Mouse (Mus musculus): ENCODE data around the gene Zfp398. TPM values are rescaled to one million over a fixed set of nuclear protein-coding genes. Genes with fewer than 3 reads are reported as not detected.
"Not testable (repeated sequence)": the region's sequence is repeated elsewhere in the genome, so short reads cannot be mapped to it uniquely, and the experiment has no call there.

The Zfp398 gene
- total and polyA plus RNA-seq, 2 experiments from 2014 or later: 13.0 to 24.2 TPM

DNA sequence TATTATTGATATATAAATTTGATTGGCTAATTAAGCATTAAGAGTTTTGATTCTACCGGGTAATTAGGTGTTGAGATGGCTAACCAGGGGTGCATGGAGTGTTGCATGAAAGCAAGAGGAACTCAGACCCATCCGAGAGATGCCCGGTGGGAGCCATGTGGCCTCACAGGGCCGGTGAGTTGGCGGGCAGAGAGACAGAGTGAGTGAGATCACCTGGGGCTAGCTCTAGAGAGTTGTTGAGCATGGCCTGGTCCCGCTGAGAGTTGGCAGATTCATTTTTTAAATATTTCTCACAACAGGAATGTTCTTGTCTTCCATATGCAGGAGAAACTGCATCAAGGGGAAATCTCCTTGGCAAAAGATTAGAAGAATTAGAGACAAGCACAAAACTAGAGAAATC lies 21.8 kb downstream of the Zfp398 start:
- peaks cover 16% of the 10 kb centered on the region for H3K36me3 ChIP-seq (ENCODE audit: insufficient read depth, low read length)
- H3K27me3 ChIP-seq (ENCODE audit: insufficient read depth, low read length): no peaks in the 10 kb centered on the region
- H3K9me3 ChIP-seq (ENCODE audit: low read length): no peaks in the 10 kb centered on the region
- no peak for DNase-seq (ENCODE audit: low spot score)
- H3K9ac ChIP-seq (replicated peaks; ENCODE audit: low read length): no peak overlapping the region
- H3K4me2 ChIP-seq (ENCODE audit: low read depth, low read length): no peak overlapping the region
- no peak overlapping the region for H3K4me3 ChIP-seq (ENCODE audit: low read length)
- ATAC-seq: no peak
- no peak for TF ChIP-seq CTCF (IDR thresholded peaks at IDR 0.05; ENCODE audit: low read depth)
- no peak overlapping the region for H3K27ac ChIP-seq
- H3K4me1 ChIP-seq (ENCODE audit: insufficient read depth, low read length): no peaks in the 10 kb centered on the region
- whole genome bisulfite sequencing: 93% methylated on average over 6 of the region's 6 CpGs

DNA sequence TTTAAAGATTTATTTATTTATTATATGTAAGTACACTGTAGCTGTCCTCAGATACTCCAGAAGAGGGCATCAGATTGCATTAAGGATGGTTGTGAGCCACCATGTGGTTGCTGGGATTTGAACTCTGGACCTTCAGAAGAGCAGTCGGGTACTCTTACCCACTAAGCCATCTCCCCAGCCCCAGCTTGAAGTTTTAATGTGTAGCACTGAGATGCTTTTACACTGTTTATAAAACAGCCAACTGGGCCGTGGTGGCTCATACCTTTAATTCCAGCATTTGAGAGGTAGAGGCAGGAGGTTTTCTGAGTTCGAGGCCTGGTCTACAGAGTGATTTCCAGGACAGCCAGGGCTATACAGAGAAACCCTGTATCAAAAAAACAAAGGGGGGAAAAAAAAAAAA lies 22.3 kb downstream of the Zfp398 start:
- ATAC-seq; H3K4me1 ChIP-seq (ENCODE audit: insufficient read depth, low read length); DNase-seq (ENCODE audit: low spot score); H3K9ac ChIP-seq (replicated peaks; ENCODE audit: low read length); H3K4me3 ChIP-seq (ENCODE audit: low read length); H3K27ac ChIP-seq; H3K27me3 ChIP-seq (ENCODE audit: insufficient read depth, low read length); H3K9me3 ChIP-seq (ENCODE audit: low read length); H3K4me2 ChIP-seq (ENCODE audit: low read depth, low read length): not testable (repeated sequence)
- 92% methylated on average over 3 of the region's 3 CpGs for WGBS
- H3K36me3 ChIP-seq (ENCODE audit: insufficient read depth, low read length): peaks cover 17% of the 10 kb centered on the region

DNA sequence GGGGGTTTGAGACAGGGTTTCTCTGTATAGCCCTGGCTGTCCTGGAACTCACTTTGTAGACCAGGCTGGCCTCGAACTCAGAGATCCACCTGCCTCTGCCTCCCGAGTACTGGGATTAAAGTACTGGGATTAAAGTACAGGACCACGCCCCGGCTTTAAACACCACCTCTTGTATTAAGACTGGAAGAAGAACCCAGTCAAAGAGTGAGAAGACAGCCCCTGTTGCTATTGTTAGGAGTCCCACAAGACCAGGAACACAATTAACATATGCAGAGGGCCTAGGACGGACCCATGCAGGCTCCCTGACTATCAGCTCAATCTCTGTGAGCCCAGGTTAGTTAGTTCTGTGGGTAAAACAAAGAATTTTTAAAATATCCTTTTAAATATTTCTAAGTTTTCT lies 36.8 kb downstream of the Zfp398 start:
- H3K9ac ChIP-seq (replicated peaks; ENCODE audit: low read length): no peak overlapping the region
- no peak for ATAC-seq
- 86% methylated on average over 5 of the region's 5 CpGs for WGBS

DNA sequence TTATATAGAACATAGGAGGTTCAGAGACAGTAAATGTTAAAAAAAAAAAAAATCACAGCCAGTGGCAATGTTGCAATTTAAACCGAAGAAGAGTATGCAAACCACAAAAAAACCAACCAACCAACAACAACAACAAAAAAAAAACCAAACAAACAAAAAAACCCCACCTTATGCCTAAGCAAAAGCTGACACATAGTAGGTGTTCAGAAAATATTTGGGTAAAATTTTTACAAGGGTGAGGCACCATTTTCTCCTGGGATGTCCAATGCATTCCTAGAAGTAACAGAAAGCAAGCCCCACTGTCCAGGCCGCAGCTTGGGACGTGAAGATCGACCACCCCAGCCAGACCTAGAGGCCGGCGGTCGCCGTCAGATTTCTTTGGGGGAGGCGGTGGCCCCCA lies 41.6 kb downstream of the Zfp398 start, which contains the start of gene Zfp282:
TSS of gene Zfp282 (plus strand) at position 147 of the 400 bp plus-strand sequence.
- Histone ChIP-seq H3K9ac (replicated peaks; ENCODE audit: low read length) (peak within 1 kb of the TSS; percentile 97), H3K27ac (peak within 1 kb of the TSS; percentile 97), H3K4me3 (ENCODE audit: low read length) (peak within 1 kb of the TSS; percentile 92), H3K4me2 (ENCODE audit: low read depth, low read length) (peak within 1 kb of the TSS; percentile 89), H3K27me3 (ENCODE audit: insufficient read depth, low read length) (no peaks in the 10 kb centered on the region), H3K4me1 (ENCODE audit: insufficient read depth, low read length) (peaks cover 13% of the 10 kb centered on the region), H3K9me3 (ENCODE audit: low read length) (no peaks in the 10 kb centered on the region), H3K36me3 (ENCODE audit: insufficient read depth, low read length) (peaks cover 20% of the 10 kb centered on the region; the same call in 1 of the 2 replicates)
- no peak for TF ChIP-seq CTCF (IDR thresholded peaks at IDR 0.05; ENCODE audit: low read depth)
- DNase-seq (ENCODE audit: low spot score) (no peak), ATAC-seq (no peak)
- 7% methylated on average over 9 of the region's 9 CpGs for WGBS

More for the DNA sequence above, 36.8 kb downstream of the Zfp398 start:
- no peak for DNase-seq (ENCODE audit: low spot score)
- no peak overlapping the region for H3K27ac ChIP-seq
- no peaks in the 10 kb centered on the region for H3K4me1 ChIP-seq (ENCODE audit: insufficient read depth, low read length)
- H3K9me3 ChIP-seq (ENCODE audit: low read length): no peaks in the 10 kb centered on the region
- H3K36me3 ChIP-seq (ENCODE audit: insufficient read depth, low read length): peaks cover 9% of the 10 kb centered on the region
- no peak overlapping the region for H3K4me2 ChIP-seq (ENCODE audit: low read depth, low read length)
- H3K4me3 ChIP-seq (ENCODE audit: low read length): no peak overlapping the region
- TF ChIP-seq CTCF (IDR thresholded peaks at IDR 0.05; ENCODE audit: low read depth): no peak
- no peaks in the 10 kb centered on the region for H3K27me3 ChIP-seq (ENCODE audit: insufficient read depth, low read length)

DNA sequence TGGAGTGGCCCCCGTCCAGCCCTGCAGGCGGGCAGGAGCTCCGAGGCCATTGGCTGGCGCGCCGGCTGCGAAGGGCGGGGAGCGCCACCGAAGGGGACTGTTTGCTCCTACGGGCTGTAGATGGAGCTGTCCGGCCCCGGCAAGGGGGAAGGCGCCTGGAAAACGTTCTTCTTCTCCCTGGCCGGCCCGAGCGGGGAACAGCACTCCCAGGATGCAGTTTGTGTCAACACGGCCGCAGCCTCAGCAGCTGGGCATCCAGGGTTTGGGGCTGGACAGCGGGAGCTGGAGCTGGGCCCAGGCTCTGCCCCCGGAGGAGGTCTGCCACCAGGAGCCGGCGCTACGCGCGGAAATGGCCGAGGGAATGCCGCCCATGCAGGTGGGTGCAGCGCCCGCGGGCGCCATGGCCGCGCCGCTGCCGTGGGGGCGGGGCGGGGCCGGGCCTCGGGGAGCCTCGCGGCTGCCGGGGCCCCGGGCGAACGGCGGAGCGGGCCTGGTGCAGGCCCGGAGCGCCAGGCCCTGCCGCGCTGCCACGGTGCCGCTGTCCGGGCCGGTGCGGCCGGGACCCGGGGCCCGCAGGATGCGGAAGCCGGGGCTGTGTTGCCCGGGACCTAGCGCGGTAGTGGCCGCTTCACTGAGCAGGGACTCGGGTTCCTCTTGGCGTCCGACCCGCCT lies 42.1 kb downstream of the Zfp398 start:
- WGBS: under 1% methylated on average over 69 of the region's 71 CpGs
- Histone ChIP-seq H3K4me3 (ENCODE audit: low read length) (peak overlapping the region; percentile 92), H3K27me3 (ENCODE audit: insufficient read depth, low read length) (no peaks in the 10 kb centered on the region), H3K4me2 (ENCODE audit: low read depth, low read length) (peak overlapping the region; percentile 89), H3K4me1 (ENCODE audit: insufficient read depth, low read length) (peaks cover 13% of the 10 kb centered on the region), H3K27ac (peak overlapping the region; percentile 97), H3K36me3 (ENCODE audit: insufficient read depth, low read length) (peaks cover 26% of the 10 kb centered on the region; the same call in 1 of the 2 replicates), H3K9me3 (ENCODE audit: low read length) (no peaks in the 10 kb centered on the region), H3K9ac (replicated peaks; ENCODE audit: low read length) (peak overlapping the region; percentile 97)
- DNase-seq (ENCODE audit: low spot score): peak; percentile 95
- peak; percentile 97 for ATAC-seq
- peak; percentile 73 for TF ChIP-seq CTCF (IDR thresholded peaks at IDR 0.05; ENCODE audit: low read depth)

DNA sequence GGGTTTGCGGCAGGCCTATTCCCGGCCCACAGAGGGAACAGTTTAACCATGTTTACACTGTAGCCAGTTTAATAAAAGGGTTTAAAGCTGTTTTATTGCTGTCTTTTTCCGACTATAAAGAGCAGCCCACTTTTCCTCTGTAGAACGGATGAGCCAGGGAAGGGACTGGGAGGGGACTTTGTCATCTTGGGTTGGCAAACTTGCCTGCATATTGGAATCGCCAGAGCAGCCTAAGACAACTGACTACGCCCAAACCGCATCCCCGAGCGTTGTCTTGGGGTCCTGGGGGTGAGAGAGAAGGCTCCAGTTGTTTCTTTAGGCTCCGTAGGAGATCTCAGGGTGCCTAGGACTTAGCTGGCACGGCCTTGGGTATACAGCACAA lies 42.7 kb downstream of the Zfp398 start:
- Histone ChIP-seq H3K27ac (peak overlapping the region; percentile 97), H3K36me3 (ENCODE audit: insufficient read depth, low read length) (peaks cover 30% of the 10 kb centered on the region; the same call in 1 of the 2 replicates), H3K4me3 (ENCODE audit: low read length) (peak overlapping the region; percentile 92), H3K9me3 (ENCODE audit: low read length) (no peaks in the 10 kb centered on the region), H3K9ac (replicated peaks; ENCODE audit: low read length) (peak overlapping the region; percentile 97), H3K4me2 (ENCODE audit: low read depth, low read length) (peak overlapping the region; percentile 89), H3K27me3 (ENCODE audit: insufficient read depth, low read length) (no peaks in the 10 kb centered on the region), H3K4me1 (ENCODE audit: insufficient read depth, low read length) (peaks cover 13% of the 10 kb centered on the region)
- ATAC-seq (no peak), DNase-seq (ENCODE audit: low spot score) (peak; percentile 42)
- WGBS: under 1% methylated on average over 11 of the region's 11 CpGs
- no peak for TF ChIP-seq CTCF (IDR thresholded peaks at IDR 0.05; ENCODE audit: low read depth)

DNA sequence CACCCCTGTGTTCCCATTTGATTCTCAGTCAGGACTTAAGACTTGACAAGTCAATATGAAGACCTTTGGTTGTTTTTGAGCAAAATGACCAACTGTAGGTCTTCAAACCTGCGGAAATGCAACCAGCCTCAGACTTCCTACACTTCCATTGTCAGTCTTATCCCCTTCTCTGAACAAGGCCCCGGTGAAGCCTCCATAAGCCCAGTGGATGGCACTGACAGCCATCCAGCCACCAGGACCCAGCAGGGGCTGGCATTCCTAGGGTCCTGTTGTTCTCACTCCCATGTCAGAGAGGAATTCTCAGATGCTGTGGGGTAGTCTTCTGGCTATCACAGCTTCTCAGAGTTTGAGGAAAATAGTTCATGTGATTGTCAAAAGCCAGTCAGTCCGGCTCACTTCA lies 43.1 kb downstream of the Zfp398 start:
- Histone ChIP-seq H3K4me2 (ENCODE audit: low read depth, low read length) (peak overlapping the region; percentile 89), H3K27ac (peak overlapping the region; percentile 97; the same call in 1 of the 2 replicates)
- no peak for ATAC-seq

More for the DNA sequence above, 43.1 kb downstream of the Zfp398 start:
- Histone ChIP-seq H3K27me3 (ENCODE audit: insufficient read depth, low read length) (no peaks in the 10 kb centered on the region), H3K9ac (replicated peaks; ENCODE audit: low read length) (peak overlapping the region; percentile 97), H3K9me3 (ENCODE audit: low read length) (no peaks in the 10 kb centered on the region), H3K36me3 (ENCODE audit: insufficient read depth, low read length) (peaks cover 34% of the 10 kb centered on the region; the same call in 1 of the 2 replicates), H3K4me3 (ENCODE audit: low read length) (peak overlapping the region; percentile 92), H3K4me1 (ENCODE audit: insufficient read depth, low read length) (peaks cover 13% of the 10 kb centered on the region)
- no peak for DNase-seq (ENCODE audit: low spot score)
- no peak for TF ChIP-seq CTCF (IDR thresholded peaks at IDR 0.05; ENCODE audit: low read depth)
- 35% methylated on average over 3 of the region's 3 CpGs for WGBS

All from hindbrain, postnatal 0 days (tissue).